Mouse (Mus musculus): Measurements from ENCODE around the gene Gm17545.

GRCm38 (mm10) chr9:22448420-22448819 is 5.7 kb upstream of the Gm17545 start:
- TF ChIP-seq CTCF (IDR thresholded peaks at IDR 0.05; ENCODE audit: low read depth, low read length) (no peak), GATA2 (IDR thresholded peaks at IDR 0.05; ENCODE audit: borderline replicate concordance, low read depth, low read length) (no peak), GATA1 (IDR thresholded peaks at IDR 0.05; ENCODE audit: borderline replicate concordance, low read length) (no peak), POLR2AphosphoS5 (IDR thresholded peaks at IDR 0.05; ENCODE audit: insufficient replicate concordance, low read depth, low read length) (no peak)

All from G1E (cell line).